Mouse (Mus musculus): ENCODE measurements around the gene Crygn. TPM values are rescaled to one million over a fixed set of nuclear protein-coding genes. Genes with fewer than 3 reads are reported as not detected.

Gene Crygn
- polyA plus RNA-seq, 1 experiment from 2014 or later = 1.3 TPM

DNA sequence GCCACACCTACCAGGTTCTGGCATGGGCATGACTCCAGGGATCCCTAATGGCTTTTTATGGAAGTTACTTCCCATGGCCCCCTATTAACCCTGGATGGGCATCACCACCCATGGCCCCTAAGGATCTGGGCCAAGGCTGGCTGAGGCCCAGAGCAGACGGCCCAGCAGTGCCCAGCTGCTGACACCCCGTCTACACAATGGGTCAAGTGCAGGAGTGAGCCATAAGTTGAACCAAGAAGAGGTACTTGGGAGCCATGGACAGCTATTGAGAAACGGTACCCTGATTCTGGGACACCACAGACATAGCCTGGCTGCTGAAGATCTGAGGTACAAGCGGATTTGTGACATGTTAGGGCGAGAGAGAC lies 33.6 kb downstream of the Crygn start:
- Histone ChIP-seq H3K27me3 (replicated peaks; ENCODE audit: control insufficient read depth, insufficient read depth, low read length) (peaks cover 1% of the 10 kb centered on the region), H3K4me2 (ENCODE audit: low read length) (no peak overlapping the region), H3K4me3 (ENCODE audit: low read length) (no peak overlapping the region), H3K4me1 (ENCODE audit: control insufficient read depth, insufficient read depth, low read depth, low read length) (peaks cover 6% of the 10 kb centered on the region), H3K9ac (ENCODE audit: low read depth, low read length) (peak overlapping the region; percentile 31; the same call in 1 of the 2 replicates), H3K27ac (ENCODE audit: low read depth, low read length) (peak overlapping the region; percentile 65), H3K9me3 (ENCODE audit: control insufficient read depth, low read length) (no peaks in the 10 kb centered on the region), H3K36me3 (ENCODE audit: control insufficient read depth, insufficient read depth, low read length) (no peaks in the 10 kb centered on the region)
- WGBS = 67% methylated on average over 5 of the region's 5 CpGs
- ATAC-seq = no peak

DNA sequence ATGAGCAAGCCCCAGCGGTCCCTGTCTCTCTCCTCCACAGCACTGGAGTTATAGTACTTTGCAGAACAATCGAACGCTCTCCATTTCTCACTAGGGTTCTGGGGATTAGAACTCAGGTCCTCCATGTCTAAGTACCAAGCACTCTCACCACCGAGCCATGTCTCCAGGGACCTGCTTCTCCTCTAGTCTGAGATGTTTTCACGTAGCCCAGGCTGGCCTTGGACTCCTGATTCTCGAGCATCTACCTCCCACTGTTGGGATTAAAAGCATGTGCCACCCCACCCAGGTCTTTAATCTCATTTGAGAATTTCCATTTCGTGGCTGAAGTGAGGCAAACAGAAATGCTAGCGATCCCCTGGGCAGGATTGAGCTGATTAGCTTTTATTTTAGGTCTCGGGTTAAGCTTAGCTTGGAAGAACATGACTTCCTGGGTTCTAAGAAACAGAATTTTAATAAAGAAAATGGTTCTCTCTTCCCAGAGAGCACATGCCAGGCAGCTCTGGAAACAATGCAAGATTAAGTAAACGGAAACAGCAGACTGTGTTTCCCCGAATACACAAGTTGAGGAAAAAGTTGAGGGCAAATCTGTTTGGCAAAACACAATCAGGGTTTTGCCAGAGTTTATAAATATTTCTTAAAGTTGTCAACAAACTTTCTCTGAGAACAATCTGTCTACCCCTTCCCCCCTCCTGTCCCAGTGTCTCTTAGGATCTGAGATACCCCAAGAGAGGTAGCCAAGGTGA lies 34.1 kb downstream of the Crygn start:
- Histone ChIP-seq H3K9me3 (ENCODE audit: control insufficient read depth, low read length) (no peaks in the 10 kb centered on the region), H3K9ac (ENCODE audit: low read depth, low read length) (no peak overlapping the region), H3K4me1 (ENCODE audit: control insufficient read depth, insufficient read depth, low read depth, low read length) (peaks cover 6% of the 10 kb centered on the region), H3K27me3 (replicated peaks; ENCODE audit: control insufficient read depth, insufficient read depth, low read length) (no peaks in the 10 kb centered on the region; the same call in 1 of the 2 replicates), H3K27ac (ENCODE audit: low read depth, low read length) (no peak overlapping the region), H3K4me3 (ENCODE audit: low read length) (no peak overlapping the region), H3K4me2 (ENCODE audit: low read length) (no peak overlapping the region), H3K36me3 (ENCODE audit: control insufficient read depth, insufficient read depth, low read length) (no peaks in the 10 kb centered on the region)
- WGBS = 70% methylated on average over 11 of the region's 11 CpGs
- ATAC-seq = no peak

DNA sequence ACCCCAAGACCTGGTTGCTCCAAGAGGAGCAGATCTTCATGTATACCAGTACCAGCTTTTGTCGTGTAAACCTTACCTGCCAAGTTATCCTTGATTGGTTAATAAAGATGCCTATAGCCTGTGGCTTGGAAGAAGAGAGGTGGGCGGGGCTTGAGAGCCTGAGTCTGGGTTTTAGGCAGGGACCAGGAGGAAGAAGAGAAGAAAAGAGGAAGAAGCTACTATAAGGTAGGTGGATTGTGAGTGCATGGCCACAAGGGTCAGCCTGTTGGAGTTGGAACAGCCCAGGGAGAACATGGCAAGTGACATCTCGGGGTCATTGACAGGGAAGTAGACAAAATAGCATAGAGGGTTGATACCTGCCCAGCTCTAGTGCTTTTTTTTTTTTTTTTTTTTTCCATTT lies 38.0 kb downstream of the Crygn start:
- no peaks in the 10 kb centered on the region for H3K27me3 ChIP-seq (replicated peaks; ENCODE audit: control insufficient read depth, insufficient read depth, low read length)
- H3K4me2 ChIP-seq (ENCODE audit: low read length) = no peak overlapping the region
- no peak for ATAC-seq
- no peak overlapping the region for H3K27ac ChIP-seq (ENCODE audit: low read depth, low read length)
- no peaks in the 10 kb centered on the region for H3K9me3 ChIP-seq (ENCODE audit: control insufficient read depth, low read length)
- no peak overlapping the region for H3K9ac ChIP-seq (ENCODE audit: low read depth, low read length)
- no peak overlapping the region for H3K4me3 ChIP-seq (ENCODE audit: low read length)
- H3K36me3 ChIP-seq (ENCODE audit: control insufficient read depth, insufficient read depth, low read length) = no peaks in the 10 kb centered on the region
- peaks cover 6% of the 10 kb centered on the region for H3K4me1 ChIP-seq (ENCODE audit: control insufficient read depth, insufficient read depth, low read depth, low read length)
- 95% methylated on average over 3 of the region's 3 CpGs for WGBS

DNA sequence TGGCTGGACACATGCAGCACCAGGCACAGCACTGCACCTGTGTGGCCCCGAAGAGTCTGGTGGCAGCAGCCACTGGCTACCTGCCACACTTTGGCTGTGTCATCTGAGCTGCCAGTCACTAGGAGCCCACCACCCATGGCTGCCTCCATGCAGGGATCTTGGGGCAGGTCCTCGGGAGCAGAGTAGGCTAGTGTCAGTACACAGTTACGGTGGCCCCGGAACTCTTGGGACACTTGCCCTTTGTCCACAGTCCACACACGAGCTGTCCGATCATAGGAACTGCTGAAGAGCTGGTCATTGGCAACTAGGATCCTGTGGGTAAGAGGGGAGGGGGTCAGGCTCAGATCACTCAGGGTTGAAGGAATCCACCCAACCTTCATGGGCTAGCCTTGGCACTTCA lies 39.7 kb downstream of the Crygn start:
- no peaks in the 10 kb centered on the region for H3K4me1 ChIP-seq (ENCODE audit: control insufficient read depth, insufficient read depth, low read depth, low read length)
- no peak overlapping the region for H3K4me3 ChIP-seq (ENCODE audit: low read length)
- WGBS = 94% methylated on average over 6 of the region's 6 CpGs
- no peak overlapping the region for H3K4me2 ChIP-seq (ENCODE audit: low read length)
- no peak overlapping the region for H3K27ac ChIP-seq (ENCODE audit: low read depth, low read length)
- H3K27me3 ChIP-seq (replicated peaks; ENCODE audit: control insufficient read depth, insufficient read depth, low read length) = no peaks in the 10 kb centered on the region
- no peaks in the 10 kb centered on the region for H3K9me3 ChIP-seq (ENCODE audit: control insufficient read depth, low read length)
- H3K36me3 ChIP-seq (ENCODE audit: control insufficient read depth, insufficient read depth, low read length) = no peaks in the 10 kb centered on the region
- no peak overlapping the region for H3K9ac ChIP-seq (ENCODE audit: low read depth, low read length)
- ATAC-seq = no peak

DNA sequence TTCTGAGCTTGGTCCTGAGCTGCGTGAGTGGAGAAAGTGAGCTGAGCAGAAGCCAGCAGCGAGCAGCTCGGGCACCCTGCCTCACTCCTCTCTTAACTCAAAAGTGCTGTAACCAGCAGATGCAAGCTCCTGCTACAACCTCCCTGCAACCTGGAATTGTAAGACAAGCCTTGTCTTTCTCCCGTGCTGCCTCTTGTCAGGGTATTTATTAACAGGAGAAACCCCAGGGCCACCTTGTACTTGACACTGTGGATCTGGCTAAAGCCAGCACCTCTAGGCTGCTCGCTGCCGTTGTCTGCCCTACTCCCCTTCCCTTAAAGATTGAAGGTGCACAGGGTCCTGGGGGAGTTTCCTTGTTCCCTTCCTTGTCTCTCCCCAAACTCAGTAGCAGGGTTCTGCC lies 43.8 kb downstream of the Crygn start:
- Histone ChIP-seq H3K4me2 (ENCODE audit: low read length) (no peak overlapping the region), H3K4me3 (ENCODE audit: low read length) (no peak overlapping the region), H3K9ac (ENCODE audit: low read depth, low read length) (no peak overlapping the region), H3K36me3 (ENCODE audit: control insufficient read depth, insufficient read depth, low read length) (peaks cover 15% of the 10 kb centered on the region), H3K9me3 (ENCODE audit: control insufficient read depth, low read length) (peaks cover 4% of the 10 kb centered on the region; the same call in 1 of the 2 replicates), H3K4me1 (ENCODE audit: control insufficient read depth, insufficient read depth, low read depth, low read length) (0 out of 2 replicates have a peak, but pooled peaks cover 2% of the 10 kb centered on the region), H3K27ac (ENCODE audit: low read depth, low read length) (no peak overlapping the region), H3K27me3 (replicated peaks; ENCODE audit: control insufficient read depth, insufficient read depth, low read length) (no peaks in the 10 kb centered on the region)
- ATAC-seq = no peak
- WGBS = 83% methylated on average over 6 of the region's 6 CpGs

DNA sequence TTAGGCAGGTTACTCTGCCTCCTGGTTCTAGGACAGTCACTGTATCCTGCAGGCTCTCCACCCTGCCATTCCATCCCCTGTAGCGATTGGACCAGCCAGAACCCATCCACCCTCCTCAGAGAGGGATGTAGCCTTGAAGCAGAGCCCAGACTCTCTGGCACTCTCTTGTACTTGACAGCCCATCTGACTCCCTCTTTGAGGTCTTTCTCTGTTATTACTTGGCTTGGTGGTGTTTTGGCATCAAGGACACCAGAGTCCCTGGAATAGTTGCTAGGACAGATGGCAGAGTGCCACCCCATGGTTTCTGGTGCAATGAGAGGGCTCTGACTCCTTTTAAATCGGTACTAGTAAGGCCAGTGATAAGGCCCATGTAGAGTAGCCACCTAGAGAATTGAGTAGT lies 44.6 kb downstream of the Crygn start:
- WGBS = 68% methylated on average over 2 of the region's 2 CpGs
- no peak overlapping the region for H3K27ac ChIP-seq (ENCODE audit: low read depth, low read length)
- peaks cover 18% of the 10 kb centered on the region for H3K36me3 ChIP-seq (ENCODE audit: control insufficient read depth, insufficient read depth, low read length)
- peak; percentile 84 for ATAC-seq
- H3K4me1 ChIP-seq (ENCODE audit: control insufficient read depth, insufficient read depth, low read depth, low read length) = 0 out of 2 replicates have a peak, but pooled peaks cover 2% of the 10 kb centered on the region
- H3K9ac ChIP-seq (ENCODE audit: low read depth, low read length) = no peak overlapping the region
- H3K4me3 ChIP-seq (ENCODE audit: low read length) = no peak overlapping the region
- no peak overlapping the region for H3K4me2 ChIP-seq (ENCODE audit: low read length)
- H3K9me3 ChIP-seq (ENCODE audit: control insufficient read depth, low read length) = peaks cover 4% of the 10 kb centered on the region; the same call in 1 of the 2 replicates
- no peaks in the 10 kb centered on the region for H3K27me3 ChIP-seq (replicated peaks; ENCODE audit: control insufficient read depth, insufficient read depth, low read length)

DNA sequence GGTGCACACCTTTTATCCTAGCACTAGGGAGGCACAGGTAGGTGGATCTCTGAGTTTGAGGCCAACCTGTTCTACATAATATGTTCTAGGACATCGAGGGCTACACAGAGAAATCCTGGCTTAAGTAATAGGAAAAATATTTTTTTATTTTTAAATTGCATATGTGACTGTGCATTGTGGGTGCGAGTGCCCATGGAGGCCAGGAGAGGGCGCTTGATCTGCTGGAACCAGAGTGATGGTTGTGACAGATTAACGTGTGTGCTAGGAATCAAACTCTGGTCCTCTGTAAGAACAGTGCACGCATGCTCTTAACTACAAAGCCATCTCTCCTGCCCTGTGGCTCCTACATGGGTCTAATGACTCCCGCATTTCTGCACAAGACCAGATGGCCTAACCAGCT lies 46.2 kb downstream of the Crygn start:
- Histone ChIP-seq H3K9me3 (ENCODE audit: control insufficient read depth, low read length) (peaks cover 4% of the 10 kb centered on the region; the same call in 1 of the 2 replicates), H3K4me3 (ENCODE audit: low read length) (no peak overlapping the region), H3K4me1 (ENCODE audit: control insufficient read depth, insufficient read depth, low read depth, low read length) (0 out of 2 replicates have a peak, but pooled peaks cover 2% of the 10 kb centered on the region), H3K9ac (ENCODE audit: low read depth, low read length) (no peak overlapping the region), H3K4me2 (ENCODE audit: low read length) (no peak overlapping the region), H3K36me3 (ENCODE audit: control insufficient read depth, insufficient read depth, low read length) (peaks cover 33% of the 10 kb centered on the region), H3K27me3 (replicated peaks; ENCODE audit: control insufficient read depth, insufficient read depth, low read length) (no peaks in the 10 kb centered on the region), H3K27ac (ENCODE audit: low read depth, low read length) (no peak overlapping the region)
- no peak for ATAC-seq
- WGBS = 95% methylated on average over 6 of the region's 6 CpGs

DNA sequence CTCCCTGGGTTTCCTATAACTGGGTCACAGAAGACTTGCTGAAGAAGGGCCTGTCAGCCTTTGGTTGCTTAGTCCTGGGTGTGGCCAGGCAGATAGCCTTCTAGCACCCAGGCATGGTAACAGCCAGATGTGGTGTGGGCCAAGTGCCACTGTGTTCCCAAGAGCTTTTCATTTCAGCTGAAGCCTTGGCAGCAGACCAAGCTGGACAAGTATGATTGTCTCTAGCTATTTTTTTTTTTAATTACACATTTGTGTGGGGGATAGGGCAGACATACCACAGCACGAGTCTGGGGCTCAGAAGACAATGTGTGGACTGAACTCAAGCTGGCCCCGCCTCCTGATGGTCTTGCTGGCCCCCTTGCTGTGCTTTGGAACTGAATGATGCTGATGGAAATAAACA lies 47.8 kb downstream of the Crygn start:
- Histone ChIP-seq H3K36me3 (ENCODE audit: control insufficient read depth, insufficient read depth, low read length) (peaks cover 39% of the 10 kb centered on the region), H3K27ac (ENCODE audit: low read depth, low read length) (no peak overlapping the region), H3K9me3 (ENCODE audit: control insufficient read depth, low read length) (peaks cover 4% of the 10 kb centered on the region; the same call in 1 of the 2 replicates), H3K4me2 (ENCODE audit: low read length) (no peak overlapping the region), H3K27me3 (replicated peaks; ENCODE audit: control insufficient read depth, insufficient read depth, low read length) (no peaks in the 10 kb centered on the region), H3K4me1 (ENCODE audit: control insufficient read depth, insufficient read depth, low read depth, low read length) (0 out of 2 replicates have a peak, but pooled peaks cover 2% of the 10 kb centered on the region), H3K9ac (ENCODE audit: low read depth, low read length) (no peak overlapping the region), H3K4me3 (ENCODE audit: low read length) (no peak overlapping the region)
- no peak for ATAC-seq
- WGBS = 36% methylated on average over 2 of the region's 2 CpGs

DNA sequence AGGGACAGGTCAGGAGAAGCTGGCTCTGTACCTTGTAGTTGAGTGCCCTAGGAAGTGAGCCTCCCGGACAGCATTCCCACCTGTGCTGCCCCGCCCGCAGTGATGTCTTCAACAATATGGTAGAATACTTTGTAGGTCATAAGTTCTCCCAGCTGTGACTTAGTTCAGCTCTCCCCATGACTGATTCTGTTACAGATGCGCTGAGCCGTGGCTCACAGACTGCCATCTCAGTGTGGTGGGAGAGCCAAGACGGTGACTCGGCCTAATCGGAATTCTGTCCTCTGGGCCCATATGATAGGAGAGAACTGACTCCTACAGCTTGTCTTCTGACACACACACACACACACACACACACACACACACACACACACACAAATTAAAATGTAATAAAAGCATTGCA lies 53.2 kb downstream of the Crygn start:
- H3K4me2 ChIP-seq (ENCODE audit: low read length) = no peak overlapping the region
- H3K36me3 ChIP-seq (ENCODE audit: control insufficient read depth, insufficient read depth, low read length) = peaks cover 50% of the 10 kb centered on the region
- no peak for ATAC-seq
- no peaks in the 10 kb centered on the region for H3K4me1 ChIP-seq (ENCODE audit: control insufficient read depth, insufficient read depth, low read depth, low read length)
- 91% methylated on average over 8 of the region's 8 CpGs for WGBS
- no peak overlapping the region for H3K9ac ChIP-seq (ENCODE audit: low read depth, low read length)
- H3K27me3 ChIP-seq (replicated peaks; ENCODE audit: control insufficient read depth, insufficient read depth, low read length) = no peaks in the 10 kb centered on the region
- no peak overlapping the region for H3K27ac ChIP-seq (ENCODE audit: low read depth, low read length)
- no peak overlapping the region for H3K4me3 ChIP-seq (ENCODE audit: low read length)
- no peaks in the 10 kb centered on the region for H3K9me3 ChIP-seq (ENCODE audit: control insufficient read depth, low read length)
